Mouse (Mus musculus) colon, adult 2 months (tissue): ENCODE data around the gene Vmn1r118. TPM values are rescaled to one million over a fixed set of nuclear protein-coding genes. Genes with fewer than 3 reads are reported as not detected.

Experiments
- polyA plus RNA-seq: library from polyadenylated mRNA; depleted of rRNA; stranded (reverse); fragments of >200 nt; gene quantifications from 2 replicates; pipeline ENCODE4 v1.2.3, GENCODE M21; 2012; rRNA removed

Gene Vmn1r118
- not detected in 2 replicates for polyA plus RNA-seq

DNA sequence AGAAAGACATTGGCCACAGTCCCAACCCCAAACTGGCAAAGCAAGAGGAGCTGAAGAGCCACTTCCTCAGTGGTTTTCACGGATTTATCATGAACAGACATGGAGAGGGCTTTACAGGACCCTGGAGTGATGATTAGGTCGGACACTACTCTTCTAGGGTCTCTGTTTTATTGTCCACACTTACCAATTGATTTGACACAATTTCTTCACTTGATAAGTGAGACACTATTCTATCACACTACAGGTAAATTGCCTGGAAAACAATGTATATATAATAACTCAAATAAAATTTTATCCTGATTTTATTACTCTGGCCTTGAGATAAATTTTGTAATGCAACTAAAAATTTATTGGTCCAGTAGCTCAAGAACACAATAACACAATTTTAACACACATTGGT, at the start of gene Vmn1r118:
TSS of gene Vmn1r118 (minus strand) at position 101 of the 400 bp plus-strand sequence.

DNA sequence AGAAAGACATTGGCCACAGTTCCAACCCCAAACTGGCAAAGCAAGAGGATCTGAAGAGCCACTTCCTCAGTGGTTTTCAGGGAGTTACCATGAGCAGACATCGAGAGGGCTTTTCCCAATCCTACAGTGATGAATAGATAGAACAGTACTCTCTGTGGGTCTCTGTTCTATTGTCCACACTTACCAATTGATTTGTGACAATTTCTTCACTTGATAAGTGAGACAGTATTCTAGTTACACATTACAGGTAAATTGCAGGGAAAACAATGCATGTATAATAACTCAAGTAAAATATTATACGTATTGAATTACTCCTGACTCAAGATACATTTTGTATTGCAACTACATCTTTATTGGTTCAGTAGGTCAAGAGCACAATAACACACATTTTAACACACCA, 28.1 kb downstream of the Vmn1r118 start, which contains the start of gene Vmn1r117:
TSS of gene Vmn1r117 (minus strand) at position 101 of the 400 bp plus-strand sequence.

DNA sequence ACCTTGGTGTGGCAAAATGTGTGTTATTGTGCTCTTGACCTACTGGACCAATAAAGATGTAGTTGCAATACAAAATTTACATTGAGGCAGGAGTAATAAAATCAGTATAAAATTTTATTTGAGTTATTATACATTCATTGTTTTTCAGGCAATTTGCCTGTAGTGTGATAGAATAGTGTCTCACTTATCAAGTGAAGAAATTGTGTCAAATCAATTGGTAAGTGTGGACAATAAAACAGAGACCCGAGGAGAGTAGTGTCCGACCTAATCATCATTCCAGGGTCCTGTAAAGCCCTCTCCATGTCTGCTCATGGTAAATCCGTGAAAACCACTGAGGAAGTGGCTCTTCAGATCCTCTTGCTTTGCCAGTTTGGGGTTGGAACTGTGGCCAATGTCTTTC, 40.2 kb downstream of the Vmn1r118 start, which contains the start of gene Vmn1r116:
TSS of gene Vmn1r116 (plus strand) at position 301 of the 400 bp plus-strand sequence.

Other genes with a start within 250 kb of the Vmn1r118 start
- gene Vmn1r107, start 243.4 kb downstream of the Vmn1r118 start, polyA plus RNA-seq, result not detected in 2 replicates
- gene Vmn1r111, start 209.1 kb downstream of the Vmn1r118 start, polyA plus RNA-seq, result not detected in 2 replicates
- gene Gm10668, start 181.7 kb downstream of the Vmn1r118 start, polyA plus RNA-seq, result not detected in 2 replicates
- not detected in 2 replicates for gene Vmn1r112, start 141.2 kb downstream of the Vmn1r118 start, polyA plus RNA-seq
- gene Vmn1r113, start 125.1 kb downstream of the Vmn1r118 start, polyA plus RNA-seq, result not detected in 2 replicates
- gene Vmn1r114, start 100.2 kb downstream of the Vmn1r118 start, polyA plus RNA-seq, result not detected in 2 replicates
- gene Vmn1r115, start 67.4 kb downstream of the Vmn1r118 start, polyA plus RNA-seq, result not detected in 2 replicates
- not detected in 2 replicates for gene Vmn1r116, start 40.1 kb downstream of the Vmn1r118 start, polyA plus RNA-seq
- gene Vmn1r117, start 28.2 kb downstream of the Vmn1r118 start, polyA plus RNA-seq, result not detected in 2 replicates
- gene Vmn1r119, start 100.1 kb upstream of the Vmn1r118 start, polyA plus RNA-seq, result not detected in 2 replicates
- gene Vmn1r120, start 141.4 kb upstream of the Vmn1r118 start, polyA plus RNA-seq, result not detected in 2 replicates
- gene Vmn1r121, start 186.2 kb upstream of the Vmn1r118 start, polyA plus RNA-seq, result not detected in 2 replicates
- gene Vmn1r122, start 221.8 kb upstream of the Vmn1r118 start, polyA plus RNA-seq, result not detected in 2 replicates
- gene Vmn1r123, start 249.8 kb upstream of the Vmn1r118 start, polyA plus RNA-seq, result not detected in 2 replicates